Comparison of ENCODE assay signal across 22 mouse cellular contexts in the genomic region with DNA sequence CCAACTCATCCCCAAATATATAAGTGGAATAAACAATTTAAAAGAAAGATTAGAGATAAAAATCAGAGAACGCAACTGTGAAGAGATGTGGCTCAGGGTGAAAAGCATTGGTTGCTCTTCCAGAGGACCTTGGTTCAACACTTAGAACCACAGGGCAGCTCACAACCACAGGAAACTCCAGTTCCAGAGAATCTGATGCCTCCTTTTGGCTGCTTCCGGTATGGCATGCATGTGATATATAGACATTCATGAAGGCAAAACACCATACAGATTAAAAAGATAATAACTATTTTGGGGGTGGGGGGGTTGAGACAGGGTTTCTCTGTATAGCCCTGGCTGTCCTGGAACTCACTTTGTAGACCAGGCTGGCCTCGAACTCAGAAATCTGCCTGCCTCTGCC. TPM values are rescaled to one million over a fixed set of nuclear protein-coding genes. Genes with fewer than 3 reads are reported as not detected.
A peak's percentile ranks its signal among the peaks of the same experiment; 100 is the strongest.
DNase-seq lines count a peak whose midpoint lies in the region; ATAC-seq and TF ChIP-seq lines count a peak whose summit lies in the region.
"Had no signal": no experiment of that assay in that cellular context is flagged by ENCODE, and none has a peak within 500 bp of the region (broad histone marks: within the 10 kb centered on the region; RNA-seq: fewer than 3 reads in every experiment).

No protein-coding gene starts in this region.

- no peaks in the 10 kb centered on the region for H3K4me1 ChIP-seq in liver, embryonic 14.5 days (replicated peaks; ENCODE audit: control insufficient read depth in 2 of 2, insufficient read depth in 2 of 2, low read length in 1 of 2)
- H3K4me1 ChIP-seq in liver, embryonic 11.5 days (replicated peaks; ENCODE audit: control insufficient read depth, insufficient read depth, low read length) = no peaks in the 10 kb centered on the region
- H3K4me1 ChIP-seq in hindbrain, embryonic 13.5 days (replicated peaks) = no peaks in the 10 kb centered on the region
- H3K4me1 ChIP-seq: forebrain, embryonic 10.5 days; heart, embryonic 13.5 days; hindbrain, embryonic 15.5 days had no signal

- TF ChIP-seq CTCF in liver, embryonic 14.5 days (IDR thresholded peaks at IDR 0.05; ENCODE audit: low read depth) = peak; percentile 16; the same call in 1 of the 2 replicates
- peak; percentile 6; the same call in 1 of the 2 replicates for TF ChIP-seq CTCF in brain, embryonic 14.5 days (IDR thresholded peaks at IDR 0.05; ENCODE audit: borderline replicate concordance, extremely low read depth, insufficient read depth, insufficient read length)

- no peak for ATAC-seq in liver, embryonic 14.5 days (ENCODE audit: insufficient read depth)
- no peak for ATAC-seq in liver, embryonic 11.5 days (replicated peaks; ENCODE audit: low FRiP score)
- no peak for ATAC-seq in hindbrain, embryonic 13.5 days (ENCODE audit: low FRiP score)
- ATAC-seq in inflammation-experienced regulatory T-cells, adult 6 months = no peak

- H3K9ac ChIP-seq in liver, embryonic 14.5 days (replicated peaks) = no peak overlapping the region
- H3K9ac ChIP-seq in liver, embryonic 11.5 days (ENCODE audit: low read depth, low read length) = no peak overlapping the region
- no peak overlapping the region for H3K9ac ChIP-seq in hindbrain, embryonic 13.5 days
- H3K9ac ChIP-seq: heart, embryonic 13.5 days; hindbrain, embryonic 15.5 days had no signal

- no peaks in the 10 kb centered on the region for H3K27me3 ChIP-seq in liver, embryonic 14.5 days (ENCODE audit: control insufficient read depth, insufficient read depth, low read length)
- H3K27me3 ChIP-seq in liver, embryonic 11.5 days (replicated peaks; ENCODE audit: control insufficient read depth, insufficient read depth, low read length) = no peaks in the 10 kb centered on the region
- H3K27me3 ChIP-seq in hindbrain, embryonic 13.5 days = no peaks in the 10 kb centered on the region
- H3K27me3 ChIP-seq: hindbrain, embryonic 15.5 days had no signal

- no peaks in the 10 kb centered on the region for H3K9me3 ChIP-seq in liver, embryonic 14.5 days (ENCODE audit: control insufficient read depth, low read length)
- H3K9me3 ChIP-seq in liver, embryonic 11.5 days (ENCODE audit: control insufficient read depth, low read length) = no peaks in the 10 kb centered on the region
- H3K9me3 ChIP-seq in hindbrain, embryonic 13.5 days = no peaks in the 10 kb centered on the region
- H3K9me3 ChIP-seq: forebrain, embryonic 10.5 days; heart, embryonic 13.5 days; hindbrain, embryonic 15.5 days had no signal

- H3K27ac ChIP-seq in liver, embryonic 14.5 days = no peak overlapping the region
- H3K27ac ChIP-seq in liver, embryonic 11.5 days (ENCODE audit: low read depth, low read length) = no peak overlapping the region
- no peak overlapping the region for H3K27ac ChIP-seq in hindbrain, embryonic 13.5 days
- H3K27ac ChIP-seq: forebrain, embryonic 10.5 days; gastrocnemius, adult 2 months; heart, embryonic 13.5 days; hindbrain, embryonic 15.5 days had no signal

- no peak overlapping the region for H3K4me2 ChIP-seq in liver, embryonic 14.5 days (ENCODE audit: low read depth)
- H3K4me2 ChIP-seq in liver, embryonic 11.5 days = no peak overlapping the region
- no peak overlapping the region for H3K4me2 ChIP-seq in hindbrain, embryonic 13.5 days
- H3K4me2 ChIP-seq: heart, embryonic 13.5 days; hindbrain, embryonic 15.5 days; midbrain, embryonic 11.5 days had no signal

- TF ChIP-seq POLR2A in brain, embryonic 14.5 days (IDR thresholded peaks at IDR 0.05; ENCODE audit: borderline replicate concordance, extremely low read depth, insufficient read depth, insufficient read length, poor library complexity, severe bottlenecking) = no peak

- H3K4me3 ChIP-seq in liver, embryonic 14.5 days (ENCODE audit: insufficient read depth in 1 of 2, low read depth in 2 of 2, low read length in 2 of 2) = no peak overlapping the region
- no peak overlapping the region for H3K4me3 ChIP-seq in liver, embryonic 11.5 days (ENCODE audit: low read depth, low read length)
- H3K4me3 ChIP-seq in hindbrain, embryonic 13.5 days = no peak overlapping the region
- H3K4me3 ChIP-seq: forebrain, embryonic 10.5 days; gastrocnemius, adult 2 months; heart, embryonic 13.5 days; hindbrain, embryonic 15.5 days had no signal

- no peak for DNase-seq in liver, embryonic 14.5 days (ENCODE audit: low read depth in 3 of 3, low spot score in 3 of 3)
- DNase-seq in liver, embryonic 11.5 days (ENCODE audit: low spot score) = no peak
- DNase-seq in 3T3-L1 (ENCODE audit: low read depth, low spot score) (peak; percentile 11), 416B (ENCODE audit: low read depth) (peak; percentile 28)
- no peak for DNase-seq in brain, embryonic 14.5 days (ENCODE audit: low read depth)
- DNase-seq: adrenal gland, postnatal 25 days; cerebellum, adult 18-20 months; gastrocnemius, adult 2 months; heart, postnatal 36 days; kidney, adult 18-20 months; kidney, postnatal 14 days; liver; lung, adult 2 months; lung, postnatal 36 days; retina, postnatal 1 day had no signal

- WGBS in liver, embryonic 14.5 days (ENCODE audit: insufficient replicate concordance) = 76% methylated on average over 3 of the region's 3 CpGs
- WGBS in liver, embryonic 11.5 days = 86% methylated on average over 3 of the region's 3 CpGs
- 88% methylated on average over 3 of the region's 3 CpGs for WGBS in hindbrain, embryonic 13.5 days

- no peak for TF ChIP-seq EP300 in liver, embryonic 14.5 days (IDR thresholded peaks at IDR 0.05; ENCODE audit: low read depth)

- no peaks in the 10 kb centered on the region for H3K36me3 ChIP-seq in liver, embryonic 14.5 days (replicated peaks; ENCODE audit: control insufficient read depth, insufficient read depth, low read depth)
- no peaks in the 10 kb centered on the region for H3K36me3 ChIP-seq in liver, embryonic 11.5 days (ENCODE audit: control insufficient read depth, insufficient read depth, low read length)
- no peaks in the 10 kb centered on the region for H3K36me3 ChIP-seq in hindbrain, embryonic 13.5 days
- H3K36me3 ChIP-seq: forebrain, embryonic 10.5 days; heart, embryonic 13.5 days; hindbrain, embryonic 15.5 days had no signal

RNA-seq across cellular contexts. Expression of a gene that starts 15.3 kb away (rescaled TPM):
- 0.15 and 0.22 TPM in 2 replicates for polyA plus RNA-seq in liver, embryonic 14.5 days (2012; rRNA removed)
- polyA plus RNA-seq in liver, embryonic 14.5 days (2014; fragmentation: Nextera tagmentation; extraction: Ambion mirVana) = 0.25 and 0.81 TPM in 2 replicates
- polyA plus RNA-seq in liver, embryonic 11.5 days (2014; fragmentation: Nextera tagmentation; extraction: Ambion mirVana) = 0.73 and 1.2 TPM in 2 replicates
- 103 and 105 TPM in 2 replicates for polyA plus RNA-seq in brain, embryonic 14.5 days (2012; rRNA removed)
- 78.7 and 82.6 TPM in 2 replicates for polyA plus RNA-seq in hindbrain, embryonic 13.5 days (2015; fragmentation: Nextera tagmentation; extraction: Ambion mirVana)
- polyA plus RNA-seq in inflammation-experienced regulatory T-cells, adult 6 months (2017; shearing (Covaris generic)) = under 1 TPM in 1 of 3 experiments, not detected in 2; 0.83 TPM

RNA-seq across cellular contexts. Expression of a gene that starts 30.4 kb away (rescaled TPM):
- polyA plus RNA-seq in liver, embryonic 14.5 days (2012; rRNA removed) = 0.39 and 0.42 TPM in 2 replicates
- 0.09 TPM in 1 of 2 replicates, not detected in the other for polyA plus RNA-seq in liver, embryonic 14.5 days (2014; fragmentation: Nextera tagmentation; extraction: Ambion mirVana)
- polyA plus RNA-seq in liver, embryonic 11.5 days (2014; fragmentation: Nextera tagmentation; extraction: Ambion mirVana) = 0.22 and 0.45 TPM in 2 replicates
- polyA plus RNA-seq in brain, embryonic 14.5 days (2012; rRNA removed) = 5.9 and 6.4 TPM in 2 replicates
- polyA plus RNA-seq in hindbrain, embryonic 13.5 days (2015; fragmentation: Nextera tagmentation; extraction: Ambion mirVana) = 2.0 and 2.8 TPM in 2 replicates
- 1 to 10 TPM; 1.3 to 2.1 (median 1.3) TPM for polyA plus RNA-seq in inflammation-experienced regulatory T-cells, adult 6 months (2017; shearing (Covaris generic))

RNA-seq across cellular contexts. Expression of a gene that starts 38.6 kb away (rescaled TPM):
- polyA plus RNA-seq in liver, embryonic 14.5 days (2012; rRNA removed) = 0.30 and 0.35 TPM in 2 replicates
- 0.45 TPM in 1 of 2 replicates, not detected in the other for polyA plus RNA-seq in liver, embryonic 14.5 days (2014; fragmentation: Nextera tagmentation; extraction: Ambion mirVana)
- polyA plus RNA-seq in liver, embryonic 11.5 days (2014; fragmentation: Nextera tagmentation; extraction: Ambion mirVana) = 8.9 and 17.0 TPM in 2 replicates
- 4.2 and 4.3 TPM in 2 replicates for polyA plus RNA-seq in brain, embryonic 14.5 days (2012; rRNA removed)
- polyA plus RNA-seq in hindbrain, embryonic 13.5 days (2015; fragmentation: Nextera tagmentation; extraction: Ambion mirVana) = 3.8 and 3.9 TPM in 2 replicates
- polyA plus RNA-seq in inflammation-experienced regulatory T-cells, adult 6 months (2017; shearing (Covaris generic)) = 1 to 10 TPM in 2 of 3 experiments, under 1 TPM in 1; 0.48 to 3.4 (median 1.4) TPM

RNA-seq across cellular contexts. Expression of a gene that starts 41.2 kb away (rescaled TPM):
- not detected in 2 replicates for polyA plus RNA-seq in liver, embryonic 14.5 days (2012; rRNA removed)
- not detected in 2 replicates for polyA plus RNA-seq in liver, embryonic 14.5 days (2014; fragmentation: Nextera tagmentation; extraction: Ambion mirVana)
- not detected in 2 replicates for polyA plus RNA-seq in liver, embryonic 11.5 days (2014; fragmentation: Nextera tagmentation; extraction: Ambion mirVana)
- 0.87 and 1.5 TPM in 2 replicates for polyA plus RNA-seq in brain, embryonic 14.5 days (2012; rRNA removed)
- 0.71 and 0.97 TPM in 2 replicates for polyA plus RNA-seq in hindbrain, embryonic 13.5 days (2015; fragmentation: Nextera tagmentation; extraction: Ambion mirVana)
- not detected for polyA plus RNA-seq in inflammation-experienced regulatory T-cells, adult 6 months (2017; shearing (Covaris generic))
- polyA plus RNA-seq: midbrain, embryonic 11.5 days; neural tube, embryonic 11.5 days had no signal

RNA-seq across cellular contexts. Expression of a gene that starts 46.5 kb away (rescaled TPM):
- polyA plus RNA-seq in liver, embryonic 14.5 days (2012; rRNA removed) = 2.0 and 4.0 TPM in 2 replicates
- polyA plus RNA-seq in liver, embryonic 14.5 days (2014; fragmentation: Nextera tagmentation; extraction: Ambion mirVana) = 2.6 and 3.3 TPM in 2 replicates
- 25.1 and 27.7 TPM in 2 replicates for polyA plus RNA-seq in liver, embryonic 11.5 days (2014; fragmentation: Nextera tagmentation; extraction: Ambion mirVana)
- polyA plus RNA-seq in brain, embryonic 14.5 days (2012; rRNA removed) = 3.3 and 3.9 TPM in 2 replicates
- 7.4 and 7.5 TPM in 2 replicates for polyA plus RNA-seq in hindbrain, embryonic 13.5 days (2015; fragmentation: Nextera tagmentation; extraction: Ambion mirVana)
- 1 to 10 TPM; 6.4 to 8.0 (median 6.9) TPM for polyA plus RNA-seq in inflammation-experienced regulatory T-cells, adult 6 months (2017; shearing (Covaris generic))

Comparison
In these comparisons a context has a peak if more than half of its experiments do, and no peak if none do; other contexts are left out.
1. DNase-seq: peak in 3T3-L1 (single experiment) and 416B (single experiment); none in liver, embryonic 14.5 days (0 of 3), liver, embryonic 11.5 days (single experiment) and brain, embryonic 14.5 days (single experiment).
2. RNA of a gene that starts 15.3 kb away (polyA plus RNA-seq): 103 to 105 TPM in brain, embryonic 14.5 days and 78.7 to 82.6 TPM in hindbrain, embryonic 13.5 days; 0.15 to 0.81 TPM in liver, embryonic 14.5 days, 0.73 to 1.2 TPM in liver, embryonic 11.5 days and 0.83 TPM in inflammation-experienced regulatory T-cells, adult 6 months; every median in the first group is over 10 times any median in the second.